Mouse (Mus musculus) yolk sac, embryonic 10.5 days (tissue): ENCODE measurements around the gene Ccdc185.

Experiments used
- DNase-seq: peaks from one replicate; pipeline ENCODE4 v3.0.0-alpha.2; 2017; ENCODE audit warnings: low spot score

Gene Ccdc185

GRCm38 (mm10) chr1:182747081-182747480 lies 1.9 kb downstream of the Ccdc185 start:
- no peak for DNase-seq

- no peak for DNase-seq
Measured at GRCm38 (mm10) chr1:182735891-182736290, 13.1 kb downstream of the Ccdc185 start.

GRCm38 (mm10) chr1:182732695-182733094 lies 16.3 kb downstream of the Ccdc185 start:
- no peak for DNase-seq

GRCm38 (mm10) chr1:182729002-182729401 lies 20.0 kb downstream of the Ccdc185 start:
- DNase-seq, result no peak

- DNase-seq, result no peak
Measured at GRCm38 (mm10) chr1:182727541-182727940, 21.4 kb downstream of the Ccdc185 start.

- DNase-seq, result no peak
Measured at GRCm38 (mm10) chr1:182714236-182714935, 34.6 kb downstream of the Ccdc185 start.

GRCm38 (mm10) chr1:182711360-182711933 lies 37.5 kb downstream of the Ccdc185 start:
- DNase-seq, result no peak

- no peak for DNase-seq
Measured at GRCm38 (mm10) chr1:182707459-182707858, 41.5 kb downstream of the Ccdc185 start.

- no peak for DNase-seq
Measured at GRCm38 (mm10) chr1:182704882-182705281, 44.1 kb downstream of the Ccdc185 start.

GRCm38 (mm10) chr1:182699392-182700347 lies 49.3 kb downstream of the Ccdc185 start:
- no peak for DNase-seq
